Mouse (Mus musculus): ENCODE measurements around the gene Mrpl4.
"Not testable (repeated sequence)": the region's sequence is repeated elsewhere in the genome, so short reads cannot be mapped to it uniquely, and the experiment has no call there.

Gene Mrpl4

GRCm38 (mm10) chr9:21036666-21037065 lies 34.1 kb downstream of the Mrpl4 start:
- DNase-seq (ENCODE audit: low read depth in 1 of 2, low spot score in 2 of 2), result no peak

DNA sequence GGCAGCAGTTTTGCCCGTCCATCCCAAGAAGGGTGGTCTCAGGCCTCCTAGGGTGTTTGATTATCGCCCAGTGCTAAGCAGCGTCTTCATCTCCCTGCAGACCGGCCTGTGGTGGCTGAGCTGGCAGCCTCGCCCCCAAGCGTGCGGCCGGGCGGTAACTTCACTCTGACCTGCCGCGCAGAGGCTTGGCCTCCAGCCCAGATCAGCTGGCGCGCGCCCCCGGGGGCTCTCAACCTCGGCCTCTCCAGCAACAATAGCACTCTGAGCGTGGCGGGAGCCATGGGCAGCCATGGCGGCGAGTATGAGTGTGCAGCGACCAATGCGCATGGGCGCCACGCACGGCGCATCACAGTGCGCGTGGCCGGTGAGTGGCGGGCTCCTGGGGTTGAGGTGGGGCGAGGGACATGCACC lies 34.9 kb downstream of the Mrpl4 start:
- no peak for DNase-seq (ENCODE audit: low read depth in 1 of 2, low spot score in 2 of 2)

- DNase-seq (ENCODE audit: low read depth in 1 of 2, low spot score in 2 of 2), result no peak
Observed at GRCm38 (mm10) chr9:21039779-21040178, 37.2 kb downstream of the Mrpl4 start.

- no peak for DNase-seq (ENCODE audit: low read depth in 1 of 2, low spot score in 2 of 2)
Observed at GRCm38 (mm10) chr9:21041308-21041707, 38.8 kb downstream of the Mrpl4 start.

- no peak for DNase-seq (ENCODE audit: low read depth in 1 of 2, low spot score in 2 of 2)
Observed at GRCm38 (mm10) chr9:21043563-21043962, 41.0 kb downstream of the Mrpl4 start.

GRCm38 (mm10) chr9:21044785-21045184 lies 42.2 kb downstream of the Mrpl4 start:
- not testable (repeated sequence) for DNase-seq (ENCODE audit: low read depth in 1 of 2, low spot score in 2 of 2)

DNA sequence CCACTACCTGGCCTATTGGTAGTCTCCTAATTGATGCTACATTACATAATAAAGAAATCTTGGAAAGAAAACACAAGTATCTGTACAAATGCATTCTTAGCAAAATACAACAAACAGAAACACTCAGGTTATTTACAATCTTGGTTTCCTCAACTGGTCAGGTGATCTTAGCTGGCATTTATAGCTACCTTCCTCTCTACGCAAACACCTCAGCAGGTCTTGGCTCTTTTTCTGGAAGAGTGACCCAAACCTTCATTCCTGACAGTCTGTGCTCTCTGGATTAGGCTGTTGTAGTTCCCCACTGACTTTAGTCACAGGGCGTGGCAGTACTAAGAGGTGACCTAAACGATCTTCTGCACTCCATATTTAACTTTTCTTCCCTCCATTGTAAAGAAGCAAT lies 42.7 kb downstream of the Mrpl4 start:
- DNase-seq (ENCODE audit: low read depth in 1 of 2, low spot score in 2 of 2), result no peak

DNA sequence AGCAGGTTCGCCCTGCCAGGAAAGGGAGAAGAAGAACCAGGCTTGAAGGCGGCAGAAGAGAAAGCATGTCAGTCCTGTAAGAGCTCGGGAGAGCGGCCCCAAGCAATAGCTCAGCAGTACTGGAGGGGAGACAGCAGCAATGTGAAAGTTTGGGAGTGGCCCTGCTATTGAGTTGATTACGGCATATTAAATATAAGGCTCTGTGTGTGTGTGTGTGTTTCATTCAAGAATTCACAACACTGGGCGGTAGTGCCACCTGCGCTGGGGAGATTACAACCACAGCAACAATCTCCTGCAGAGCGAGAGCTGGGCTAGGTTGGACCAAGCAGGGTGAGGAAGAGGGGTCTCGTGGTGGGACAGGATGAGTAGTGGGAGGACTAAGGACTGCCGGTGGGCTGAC lies 49.0 kb downstream of the Mrpl4 start:
- no peak for DNase-seq (ENCODE audit: low read depth in 1 of 2, low spot score in 2 of 2)
